In genomic region chr11:120525959-120526358, GRCm38 (mm10) we compare ENCODE assay signal across 30 mouse cellular contexts. TPM values are rescaled to one million over a fixed set of nuclear protein-coding genes. Genes with fewer than 3 reads are reported as not detected.
DNase-seq lines count a peak whose midpoint lies in the region; ATAC-seq and TF ChIP-seq lines count a peak whose summit lies in the region.
"Had no signal": no experiment of that assay in that cellular context is flagged by ENCODE, and none has a peak within 500 bp of the region (broad histone marks: within the 10 kb centered on the region; RNA-seq: fewer than 3 reads in every experiment).

No protein-coding gene starts in this region.

- H3K36me3 ChIP-seq in spleen, adult 2 months (ENCODE audit: control insufficient read depth, insufficient read depth, low read length): no peaks in the 10 kb centered on the region
- H3K36me3 ChIP-seq in macrophage (ENCODE audit: inconsistent target): no peaks in the 10 kb centered on the region
- H3K36me3 ChIP-seq in hindbrain, embryonic 12.5 days: no peaks in the 10 kb centered on the region
- H3K36me3 ChIP-seq: embryonic facial prominence, embryonic 10.5 days; forebrain, embryonic 15.5 days; heart, embryonic 15.5 days; hindbrain, embryonic 15.5 days; intestine, embryonic 15.5 days; limb, embryonic 10.5 days; midbrain, embryonic 10.5 days; neural tube, embryonic 15.5 days had no signal

- no peak for TF ChIP-seq CTCF in spleen, adult 2 months (IDR thresholded peaks at IDR 0.05; ENCODE audit: extremely low read depth, insufficient read depth, insufficient read length, insufficient replicate concordance)

- H3K79me2 ChIP-seq in macrophage (ENCODE audit: inconsistent target): no peaks in the 10 kb centered on the region

- ATAC-seq in hindbrain, embryonic 12.5 days (ENCODE audit: low FRiP score): no peak
- ATAC-seq: forebrain, embryonic 15.5 days; intestine, embryonic 15.5 days had no signal

- no peaks in the 10 kb centered on the region for H3K9me3 ChIP-seq in hindbrain, embryonic 12.5 days (replicated peaks)
- H3K9me3 ChIP-seq: embryonic facial prominence, embryonic 10.5 days; forebrain, embryonic 15.5 days; heart, embryonic 15.5 days; hindbrain, embryonic 15.5 days; intestine, embryonic 15.5 days; limb, embryonic 10.5 days; midbrain, embryonic 10.5 days; neural tube, embryonic 15.5 days had no signal

- no peak overlapping the region for H3K9ac ChIP-seq in hindbrain, embryonic 12.5 days
- H3K9ac ChIP-seq: forebrain, embryonic 15.5 days; heart, embryonic 15.5 days; hindbrain, embryonic 15.5 days; intestine, embryonic 15.5 days; neural tube, embryonic 15.5 days had no signal

- WGBS in spleen, adult 2 months: 80% methylated on average over 2 of the region's 2 CpGs
- WGBS in macrophage (ENCODE audit: missing documents): 95% methylated on average over 2 of the region's 2 CpGs
- WGBS in hindbrain, embryonic 12.5 days: 72% methylated on average over 2 of the region's 2 CpGs

- no peak overlapping the region for H3K4me2 ChIP-seq in hindbrain, embryonic 12.5 days (replicated peaks)
- H3K4me2 ChIP-seq: forebrain, embryonic 15.5 days; heart, embryonic 15.5 days; hindbrain, embryonic 15.5 days; intestine, embryonic 15.5 days; liver, embryonic 11.5 days; neural tube, embryonic 15.5 days had no signal

- no peak overlapping the region for H3K4me3 ChIP-seq in spleen, adult 2 months (ENCODE audit: extremely low read depth, insufficient read depth, insufficient read length)
- no peak overlapping the region for H3K4me3 ChIP-seq in macrophage (ENCODE audit: inconsistent target)
- no peak overlapping the region for H3K4me3 ChIP-seq in hindbrain, embryonic 12.5 days
- H3K4me3 ChIP-seq: embryonic facial prominence, embryonic 10.5 days; forebrain, embryonic 15.5 days; heart, embryonic 15.5 days; hindbrain, embryonic 15.5 days; intestine, embryonic 15.5 days; limb, embryonic 10.5 days; midbrain, embryonic 10.5 days; neural tube, embryonic 15.5 days had no signal

- H3K27ac ChIP-seq in spleen, adult 2 months (ENCODE audit: insufficient read depth, low read length): peak overlapping the region; percentile 12; the same call in 1 of the 2 replicates
- H3K27ac ChIP-seq in macrophage: peak overlapping the region; percentile 28
- no peak overlapping the region for H3K27ac ChIP-seq in hindbrain, embryonic 12.5 days
- H3K27ac ChIP-seq: embryonic facial prominence, embryonic 10.5 days; forebrain, embryonic 15.5 days; heart, embryonic 15.5 days; hindbrain, embryonic 15.5 days; intestine, embryonic 15.5 days; limb, embryonic 10.5 days; midbrain, embryonic 10.5 days; neural tube, embryonic 15.5 days had no signal

- H3K27me3 ChIP-seq in spleen, adult 2 months (ENCODE audit: control insufficient read depth, insufficient read depth, low read length): peaks cover 10% of the 10 kb centered on the region
- peaks cover 36% of the 10 kb centered on the region for H3K27me3 ChIP-seq in hindbrain, embryonic 12.5 days

- no peak for TF ChIP-seq POLR2A in spleen, adult 2 months (IDR thresholded peaks at IDR 0.05; ENCODE audit: low read depth, low read length)

- peak in 1 of 2 experiments; percentile 40 for DNase-seq in spleen, adult 2 months (ENCODE audit: low read depth in 1 of 2, low spot score in 2 of 2)
- no peak for DNase-seq in spleen, adult 12 weeks (ENCODE audit: low spot score)
- peak; percentile 36 for DNase-seq in NIH3T3 (ENCODE audit: low read depth)
- DNase-seq in heart, adult 18-20 months: no peak
- DNase-seq in thymus, postnatal 0 days (ENCODE audit: low spot score): no peak
- DNase-seq in heart, adult 9 months (ENCODE audit: low spot score in 2 of 2): no peak
- DNase-seq: adrenal gland, postnatal 10 days; cerebellum, adult 9-10 months; gastrocnemius, postnatal 25 days; heart, postnatal 36 days; kidney, adult 8-10 months; kidney, postnatal 10 days; lung, adult 2 months; lung, postnatal 14 days; thymus, postnatal 14 days had no signal

- peaks cover 5% of the 10 kb centered on the region for H3K4me1 ChIP-seq in spleen, adult 2 months (ENCODE audit: control insufficient read depth, insufficient read depth, insufficient read length)
- H3K4me1 ChIP-seq in hindbrain, embryonic 12.5 days: peaks cover 7% of the 10 kb centered on the region

RNA-seq across cellular contexts. Expression of gene Gcgr, which starts 4.5 kb away (rescaled TPM):
- polyA plus RNA-seq in spleen, adult 2 months (2012; rRNA removed): 0.30 and 0.36 TPM in 2 replicates
- total RNA-seq in macrophage (2018; cell fraction: chromatin; rRNA removed): under 1 TPM in 1 of 26 experiments, not detected in 25; 0.38 TPM
- under 1 TPM in 1 of 26 experiments, not detected in 25; 0.09 TPM for total RNA-seq in macrophage (2018; cell fraction: cytosol; rRNA removed)
- total RNA-seq in macrophage (2018; cell fraction: nucleus; rRNA removed): not detected
- 0.09 TPM in 1 of 3 replicates, not detected in the others for polyA plus RNA-seq in macrophage (2018)
- total RNA-seq in heart, adult 18-20 months (2021): under 1 TPM; 0.93 to 0.94 TPM
- 0.14 and 0.18 TPM in 2 replicates for polyA plus RNA-seq in thymus, postnatal 0 days (2015; fragmentation: Nextera tagmentation; extraction: Ambion mirVana)
- 0.47 and 0.54 TPM in 2 replicates for polyA plus RNA-seq in hindbrain, embryonic 12.5 days (2016; fragmentation: Nextera tagmentation; extraction: Ambion mirVana)
- total RNA-seq: common myeloid progenitor, adult 5-6 weeks; layer of hippocampus, adult 18-20 months had no signal

RNA-seq across cellular contexts. Expression of gene Mcrip1, which starts 23.6 kb away (rescaled TPM):
- 79.9 and 99.4 TPM in 2 replicates for polyA plus RNA-seq in spleen, adult 2 months (2012; rRNA removed)
- total RNA-seq in macrophage (2018; cell fraction: chromatin; rRNA removed): 10 to 100 TPM in 25 of 26 experiments, 1 to 10 TPM in 1; 7.3 to 29.2 (median 19.9) TPM
- total RNA-seq in macrophage (2018; cell fraction: cytosol; rRNA removed): 10 to 100 TPM; 42.4 to 81.4 (median 58.1) TPM
- 10 to 100 TPM; 22.8 to 50.9 (median 31.9) TPM for total RNA-seq in macrophage (2018; cell fraction: nucleus; rRNA removed)
- polyA plus RNA-seq in macrophage (2018): 36.9 to 60.9 TPM (median 57.7 TPM) in 3 replicates
- 10 to 100 TPM; 39.1 to 44.1 TPM for total RNA-seq in heart, adult 18-20 months (2021)
- 179 and 196 TPM in 2 replicates for polyA plus RNA-seq in thymus, postnatal 0 days (2015; fragmentation: Nextera tagmentation; extraction: Ambion mirVana)
- polyA plus RNA-seq in hindbrain, embryonic 12.5 days (2016; fragmentation: Nextera tagmentation; extraction: Ambion mirVana): 210 and 219 TPM in 2 replicates

RNA-seq across cellular contexts. Expression of gene Ppp1r27, which starts 25.0 kb away (rescaled TPM):
- not detected in 2 replicates for polyA plus RNA-seq in spleen, adult 2 months (2012; rRNA removed)
- not detected for total RNA-seq in macrophage (2018; cell fraction: chromatin; rRNA removed)
- under 1 TPM in 1 of 26 experiments, not detected in 25; 0.33 TPM for total RNA-seq in macrophage (2018; cell fraction: cytosol; rRNA removed)
- total RNA-seq in macrophage (2018; cell fraction: nucleus; rRNA removed): not detected
- polyA plus RNA-seq in macrophage (2018): not detected in 3 replicates
- under 1 TPM in 1 of 2 experiments, not detected in 1; 0.35 TPM for total RNA-seq in heart, adult 18-20 months (2021)
- 13.7 and 17.1 TPM in 2 replicates for polyA plus RNA-seq in thymus, postnatal 0 days (2015; fragmentation: Nextera tagmentation; extraction: Ambion mirVana)
- not detected in 2 replicates for polyA plus RNA-seq in hindbrain, embryonic 12.5 days (2016; fragmentation: Nextera tagmentation; extraction: Ambion mirVana)
- total RNA-seq: common myeloid progenitor, adult 5-6 weeks; layer of hippocampus, adult 18-20 months; layer of hippocampus, postnatal 14 days; midbrain, postnatal 0 days had no signal
- polyA plus RNA-seq: embryonic facial prominence, embryonic 10.5 days; hindbrain, embryonic 15.5 days; intestine, embryonic 15.5 days; liver, embryonic 11.5 days; midbrain, embryonic 10.5 days; midbrain, postnatal 0 days had no signal

RNA-seq across cellular contexts. Expression of gene Slc25a10, which starts 34.3 kb away (rescaled TPM):
- 36.5 and 48.1 TPM in 2 replicates for polyA plus RNA-seq in spleen, adult 2 months (2012; rRNA removed)
- 100 to 1,000 TPM in 12 of 26 experiments, 10 to 100 TPM in 14; 25.0 to 305 (median 89.7) TPM for total RNA-seq in macrophage (2018; cell fraction: chromatin; rRNA removed)
- total RNA-seq in macrophage (2018; cell fraction: cytosol; rRNA removed): 100 to 1,000 TPM in 12 of 26 experiments, 10 to 100 TPM in 14; 40.6 to 213 (median 80.2) TPM
- total RNA-seq in macrophage (2018; cell fraction: nucleus; rRNA removed): 100 to 1,000 TPM in 7 of 26 experiments, 10 to 100 TPM in 19; 21.3 to 159 (median 69.5) TPM
- polyA plus RNA-seq in macrophage (2018): 29.6 to 61.7 TPM (median 44.6 TPM) in 3 replicates
- total RNA-seq in heart, adult 18-20 months (2021): 10 to 100 TPM; 15.4 to 15.9 TPM
- polyA plus RNA-seq in thymus, postnatal 0 days (2015; fragmentation: Nextera tagmentation; extraction: Ambion mirVana): 28.6 and 29.4 TPM in 2 replicates
- polyA plus RNA-seq in hindbrain, embryonic 12.5 days (2016; fragmentation: Nextera tagmentation; extraction: Ambion mirVana): 37.7 and 38.0 TPM in 2 replicates

RNA-seq across cellular contexts. Expression of gene Mrpl12, which starts 41.5 kb away (rescaled TPM):
- 55.1 and 55.7 TPM in 2 replicates for polyA plus RNA-seq in spleen, adult 2 months (2012; rRNA removed)
- 10 to 100 TPM in 13 of 26 experiments, 1 to 10 TPM in 13; 1.7 to 22.3 (median 10.5) TPM for total RNA-seq in macrophage (2018; cell fraction: chromatin; rRNA removed)
- 10 to 100 TPM; 28.7 to 57.8 (median 43.9) TPM for total RNA-seq in macrophage (2018; cell fraction: cytosol; rRNA removed)
- total RNA-seq in macrophage (2018; cell fraction: nucleus; rRNA removed): 10 to 100 TPM in 19 of 26 experiments, 1 to 10 TPM in 7; 5.3 to 29.6 (median 13.6) TPM
- 28.2 to 81.1 TPM (median 37.6 TPM) in 3 replicates for polyA plus RNA-seq in macrophage (2018)
- total RNA-seq in heart, adult 18-20 months (2021): 100 to 1,000 TPM; 245 to 267 TPM
- polyA plus RNA-seq in thymus, postnatal 0 days (2015; fragmentation: Nextera tagmentation; extraction: Ambion mirVana): 133 and 148 TPM in 2 replicates
- 104 and 108 TPM in 2 replicates for polyA plus RNA-seq in hindbrain, embryonic 12.5 days (2016; fragmentation: Nextera tagmentation; extraction: Ambion mirVana)

Comparison
In these comparisons a context has a peak if more than half of its experiments do, and no peak if none do; other contexts are left out.
1. RNA of gene Ppp1r27, which starts 25.0 kb away (polyA plus RNA-seq): 13.7 to 17.1 TPM in thymus, postnatal 0 days; not detected in hindbrain, embryonic 12.5 days, not detected in spleen, adult 2 months and not detected in macrophage; every median in the first group is over 10 times any median in the second.